Mouse (Mus musculus) stomach, postnatal 0 days (tissue): ENCODE data around the gene Nipal1. TPM values are rescaled to one million over a fixed set of nuclear protein-coding genes. Genes with fewer than 3 reads are reported as not detected.

Experiments
- ATAC-seq: fragments of 200-750 bp; cut with Nextera tagmentation; 2 replicates; pipeline ENCODE4 v1.8.0; 2017; ENCODE audit not compliant: low FRiP score, low TSS enrichment
- DNase-seq: peaks from one replicate; pipeline ENCODE4 v3.0.0-alpha.2; 2016; ENCODE audit warnings: low spot score
- H3K27ac ChIP-seq: fragments of 300-500 bp; sonication (generic); replicated peaks from 2 replicates; pipeline ENCODE4 v1.5.1; 2014; ENCODE audit warnings: mild to moderate bottlenecking, control low read depth
- H3K27me3 ChIP-seq: fragments of 300-500 bp; sonication (generic); 2 replicates; pipeline ENCODE4 v1.6.1; 2014; ENCODE audit warnings: low read length; ENCODE audit not compliant: control insufficient read depth, insufficient read depth
- H3K36me3 ChIP-seq: fragments of 300-500 bp; sonication (generic); 2 replicates; pipeline ENCODE4 v1.6.1; 2014; ENCODE audit warnings: low read length, mixed read lengths; ENCODE audit not compliant: control insufficient read depth, insufficient read depth
- H3K4me1 ChIP-seq: fragments of 300-500 bp; sonication (generic); replicated peaks from 2 replicates; pipeline ENCODE4 v1.6.1; 2014; ENCODE audit warnings: antibody characterized with exemption; ENCODE audit not compliant: control insufficient read depth, insufficient read depth
- H3K4me2 ChIP-seq: fragments of 300-500 bp; sonication (generic); replicated peaks from 2 replicates; pipeline ENCODE4 v1.6.1; 2014; ENCODE audit warnings: low read depth, mild to moderate bottlenecking, control low read depth, moderate library complexity
- H3K4me3 ChIP-seq: fragments of 300-500 bp; sonication (generic); 2 replicates; pipeline ENCODE4 v1.5.1; 2014; ENCODE audit warnings: low read depth, low read length, control low read depth
- H3K9ac ChIP-seq: fragments of 300-500 bp; sonication (generic); 2 replicates; pipeline ENCODE4 v1.6.1; 2014; ENCODE audit warnings: mild to moderate bottlenecking, low read length, control low read depth, mixed read lengths
- H3K9me3 ChIP-seq: fragments of 300-500 bp; sonication (generic); 2 replicates; pipeline ENCODE4 v1.6.1; 2016; ENCODE audit warnings: low read length; ENCODE audit not compliant: control insufficient read depth
- CTCF ChIP-seq: IDR thresholded peaks from 2 replicates; pipeline ENCODE4 v1.5.1; 2016; ENCODE audit warnings: antibody characterized with exemption, low read depth, mild to moderate bottlenecking, moderate library complexity
- EP300 ChIP-seq: optimal IDR thresholded peaks from 2 replicates; pipeline ENCODE3; 2016; ENCODE audit warnings: antibody characterized with exemption
- WGBS: fragments of 180-500 bp; shearing (Covaris S2); extraction: QIAGEN DNeasy Blood & Tissue Kit; methylation state at CpG from one replicate; pipeline ENCODE4 v1.1.7; 2014; 5-methylcytosine and 5-hydroxymethylcytosine counted together
- polyA plus RNA-seq: library from polyadenylated mRNA; unstranded; fragments of >200 nt; fragmentation: Nextera tagmentation; extraction: Ambion mirVana; gene quantifications from 2 replicates; pipeline ENCODE4 v1.2.1, GENCODE M21; 2015

The Nipal1 gene
- polyA plus RNA-seq, 1 experiment from 2014 or later: 64.5 TPM

DNA sequence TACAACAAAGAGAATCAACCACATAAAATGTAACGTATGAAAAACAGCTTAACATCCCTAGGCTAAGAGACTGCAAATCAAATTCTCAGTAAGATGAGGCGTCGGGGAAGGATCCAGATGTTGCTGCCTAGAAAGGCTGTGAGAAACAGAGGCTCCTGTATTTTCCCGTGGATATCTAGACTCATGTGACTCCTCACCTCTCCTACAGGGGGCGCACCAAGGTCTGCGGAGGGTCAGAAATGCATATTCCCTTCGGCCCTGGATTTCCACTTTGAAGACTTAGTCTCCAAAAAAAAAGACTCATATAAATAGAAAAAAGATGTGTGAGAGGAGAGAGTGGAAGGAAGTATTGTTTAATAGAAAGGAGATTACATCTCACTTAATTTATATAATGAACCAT lies 73.0 kb downstream of the Nipal1 start:
- no peak overlapping the region for H3K9ac ChIP-seq
- WGBS: 58% methylated on average over 7 of the region's 7 CpGs
- H3K9me3 ChIP-seq: no peaks in the 10 kb centered on the region
- H3K4me1 ChIP-seq: no peaks in the 10 kb centered on the region
- no peaks in the 10 kb centered on the region for H3K27me3 ChIP-seq
- TF ChIP-seq EP300 (no peak), CTCF (peak; percentile 50)
- no peak overlapping the region for H3K27ac ChIP-seq
- no peak overlapping the region for H3K4me2 ChIP-seq
- no peak for DNase-seq
- H3K36me3 ChIP-seq: no peaks in the 10 kb centered on the region
- no peak overlapping the region for H3K4me3 ChIP-seq
- no peak for ATAC-seq

Other genes starting within 250 kb of the Nipal1 start
- 1.3 TPM in 2 replicates for gene Corin, start 143.3 kb upstream of the Nipal1 start, polyA plus RNA-seq
- 8.8 and 9.5 TPM in 2 replicates for gene Nfxl1, start 88.1 kb upstream of the Nipal1 start, polyA plus RNA-seq
- 0.15 TPM in 1 of 2 replicates, not detected in the other for gene Zar1, start 66.5 kb upstream of the Nipal1 start, polyA plus RNA-seq
- gene Gm5868, start 60.2 kb upstream of the Nipal1 start, polyA plus RNA-seq: 0.56 and 1.1 TPM in 2 replicates
- gene Cnga1, start 3.5 kb upstream of the Nipal1 start, polyA plus RNA-seq: 0.06 TPM in 1 of 2 replicates, not detected in the other
- gene Txk, start 105.0 kb downstream of the Nipal1 start, polyA plus RNA-seq: 0.16 and 0.21 TPM in 2 replicates
- gene Tec, start 220.7 kb downstream of the Nipal1 start, polyA plus RNA-seq: 9.5 and 9.6 TPM in 2 replicates